Mouse (Mus musculus) cerebellum, postnatal 14 days (tissue): ENCODE measurements at regions not wholly inside any gene's neighbourhood (a gene's known extent, or its start where the extent isn't known, plus 50 kb on each side); places are given as distances from the start of the nearest gene placed in this dataset.
"Not testable (repeated sequence)": the region's sequence is repeated elsewhere in the genome, so short reads cannot be mapped to it uniquely, and the experiment has no call there.

ENCODE experiments used
- DNase-seq, 2 experiments: peaks; one replicate each; pipeline ENCODE4 v3.0.0; 2021; ENCODE audit warnings: mixed read lengths in 2 of 2

DNA sequence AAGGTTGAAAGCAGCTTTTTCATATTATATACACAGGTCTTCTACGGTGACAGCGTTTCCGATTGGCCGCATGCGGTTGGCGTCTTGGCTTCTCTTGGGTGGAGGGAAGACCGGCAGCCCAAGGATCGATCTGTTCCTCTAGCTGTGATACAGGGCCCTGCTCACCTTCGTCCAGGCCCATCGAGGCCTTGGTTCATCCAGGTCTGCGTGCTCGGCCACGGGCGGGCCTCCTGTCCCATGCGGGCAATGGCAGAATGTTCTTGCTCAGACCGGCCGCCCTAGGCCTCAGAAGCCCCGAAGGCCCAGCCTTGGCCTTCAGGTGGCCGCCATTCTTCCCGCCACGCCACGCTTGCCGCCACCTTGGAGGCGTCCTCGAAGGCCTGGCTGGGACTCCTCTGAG is 194.4 kb upstream of the Ppp6c start:
- no peak for DNase-seq

DNA sequence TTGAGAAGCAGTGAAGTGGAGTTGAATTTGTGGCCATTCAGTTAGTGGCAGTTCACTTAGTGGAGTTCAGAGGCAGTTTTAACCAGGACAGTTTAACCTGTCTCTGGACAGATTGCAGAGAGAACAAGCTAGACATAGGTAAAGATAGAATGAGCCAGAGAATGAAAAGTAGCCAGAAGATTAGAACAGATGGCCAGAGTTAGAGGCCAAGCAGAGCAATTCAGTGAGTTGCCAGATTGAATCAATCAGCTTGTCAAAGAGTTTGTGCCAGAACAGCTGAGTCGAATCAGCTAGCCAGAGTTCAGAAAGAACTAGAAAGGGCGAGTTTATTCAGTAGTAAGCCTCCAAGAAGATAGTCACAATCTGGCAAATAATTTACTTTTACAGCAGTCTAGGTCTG is 174.1 kb upstream of the Ppp6c start:
- peak; percentile 36 to 68 for DNase-seq

DNA sequence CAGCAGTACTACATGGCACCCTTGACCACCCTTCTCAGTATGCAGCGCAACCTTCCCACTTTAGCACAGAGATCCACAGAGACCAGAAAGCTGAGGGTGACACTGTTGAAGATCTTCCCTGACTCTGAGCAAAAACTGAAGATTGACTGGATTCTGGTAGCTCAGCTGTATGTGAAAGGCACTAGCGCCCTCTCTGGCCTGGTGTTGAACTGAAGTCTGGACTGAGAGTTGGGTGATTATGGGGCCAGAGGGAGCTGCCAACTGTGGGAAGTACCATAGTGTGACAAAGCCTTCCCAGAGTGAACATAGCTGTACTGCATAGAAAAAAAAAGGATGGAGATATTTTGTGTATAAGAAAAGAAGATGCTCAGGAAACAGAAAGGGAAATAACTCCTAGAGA is 173.3 kb upstream of the Ppp6c start:
- DNase-seq: peak; percentile 59 to 79

DNA sequence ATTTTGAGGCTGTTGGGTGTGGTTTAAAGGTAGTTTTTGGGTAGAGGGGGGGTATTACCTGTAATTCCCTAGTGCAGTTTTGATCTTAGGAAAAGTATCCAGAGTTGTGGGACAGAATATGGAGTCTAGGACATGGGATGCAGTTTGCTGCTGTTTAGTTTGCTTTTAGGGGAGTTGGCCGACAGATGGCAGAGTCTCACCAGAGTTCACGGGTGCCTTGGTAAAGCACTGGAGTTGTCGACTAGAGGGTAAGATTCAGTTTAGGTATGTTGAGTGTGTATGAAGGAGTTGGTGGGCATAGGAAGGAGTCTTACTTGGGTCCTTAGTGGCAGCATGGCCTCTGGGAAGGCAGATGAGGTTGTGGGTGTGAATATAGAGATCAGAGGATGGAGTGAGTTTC is 168.4 kb upstream of the Ppp6c start:
- DNase-seq: no peak

DNA sequence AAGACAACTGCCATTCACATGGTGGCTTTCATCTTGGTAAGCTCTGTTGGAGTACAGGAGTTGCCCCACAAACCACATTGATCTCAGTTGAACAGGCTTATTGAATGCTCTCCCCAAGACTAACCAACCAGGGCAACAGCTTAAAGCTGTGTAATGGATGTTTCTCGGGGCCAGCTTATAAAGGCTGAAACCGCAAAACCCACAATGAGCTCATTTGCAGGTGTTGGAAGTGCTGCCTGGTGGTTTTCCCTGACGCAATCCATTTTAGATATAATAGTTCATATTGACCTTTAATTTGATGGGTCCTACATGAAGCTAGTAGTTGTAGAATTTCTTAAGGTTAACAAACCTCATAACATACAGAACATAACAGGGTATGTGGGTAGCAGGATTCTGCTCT is 151.0 kb upstream of the Ppp6c start:
- DNase-seq: no peak

DNA sequence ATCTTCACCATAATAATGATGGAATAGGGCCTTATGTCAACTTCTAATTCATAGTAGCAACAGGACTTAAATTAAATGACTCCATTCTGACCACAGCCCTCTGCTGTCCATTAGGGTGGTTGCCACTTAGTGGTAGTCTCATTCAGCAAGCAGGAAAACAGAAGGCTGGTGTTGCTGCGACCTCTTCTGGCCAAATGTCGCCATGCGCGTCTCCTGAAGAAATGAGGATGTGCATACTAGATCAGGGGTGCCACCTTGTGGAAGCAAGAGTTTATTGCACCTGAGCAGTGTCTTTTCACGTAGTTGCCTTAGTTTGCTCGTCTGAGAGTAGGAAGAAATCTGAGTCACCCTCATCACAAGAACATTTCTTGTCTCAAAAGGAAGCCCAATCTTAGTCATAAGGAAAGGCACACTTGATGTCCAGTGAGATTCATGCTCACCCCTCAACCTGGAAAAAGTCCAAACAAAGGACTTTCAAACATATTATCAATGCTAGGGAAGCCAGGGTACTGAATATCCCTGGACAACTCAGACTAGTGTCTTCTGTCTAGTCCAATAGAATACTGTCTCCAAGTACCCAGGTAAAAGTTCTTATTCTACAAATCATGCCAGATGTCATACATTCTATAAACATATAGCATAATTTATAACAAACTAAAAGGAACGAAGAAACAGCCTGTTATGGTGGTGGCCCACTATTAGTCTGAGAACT is 147.0 kb upstream of the Ppp6c start:
- peak; percentile 97 to 98 for DNase-seq

DNA sequence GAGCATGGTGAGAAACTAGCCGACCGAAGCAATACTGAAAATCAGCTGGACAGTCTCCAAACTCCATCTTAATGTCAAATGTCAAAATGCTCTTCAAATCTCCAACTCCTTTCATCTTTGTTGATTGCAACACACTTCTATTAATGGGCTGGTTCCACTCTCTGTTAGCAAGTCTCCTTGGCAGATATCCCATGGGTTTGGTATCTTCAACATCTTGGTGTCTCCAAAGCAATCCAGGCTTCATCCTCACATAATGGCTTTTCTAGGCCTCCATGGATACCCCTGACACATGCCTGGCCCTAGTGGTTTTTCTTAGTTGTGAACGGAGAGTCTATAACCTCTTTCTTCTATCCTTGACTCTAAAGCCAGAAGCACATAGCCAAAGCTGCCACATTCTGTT is 118.0 kb upstream of the Ppp6c start:
- no peak for DNase-seq

DNA sequence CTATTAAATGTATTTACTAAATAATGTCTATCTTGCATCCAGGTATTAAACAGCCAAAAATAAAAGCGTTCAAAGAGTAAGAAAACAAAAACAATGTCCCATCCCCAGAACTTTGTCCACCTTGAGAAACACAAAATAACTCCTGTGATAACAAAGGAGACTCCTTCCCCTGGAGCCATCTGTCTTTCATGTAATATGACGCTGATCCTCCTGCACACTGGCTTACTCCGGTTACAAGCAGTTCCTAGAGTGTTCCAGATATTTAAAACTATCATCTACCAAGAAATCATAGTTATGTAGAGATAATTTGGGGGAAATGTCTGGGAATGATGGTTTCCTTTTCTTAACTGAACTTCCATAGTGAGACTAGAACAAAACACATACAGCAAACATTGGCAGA is 114.2 kb upstream of the Ppp6c start:
- DNase-seq: no peak

DNA sequence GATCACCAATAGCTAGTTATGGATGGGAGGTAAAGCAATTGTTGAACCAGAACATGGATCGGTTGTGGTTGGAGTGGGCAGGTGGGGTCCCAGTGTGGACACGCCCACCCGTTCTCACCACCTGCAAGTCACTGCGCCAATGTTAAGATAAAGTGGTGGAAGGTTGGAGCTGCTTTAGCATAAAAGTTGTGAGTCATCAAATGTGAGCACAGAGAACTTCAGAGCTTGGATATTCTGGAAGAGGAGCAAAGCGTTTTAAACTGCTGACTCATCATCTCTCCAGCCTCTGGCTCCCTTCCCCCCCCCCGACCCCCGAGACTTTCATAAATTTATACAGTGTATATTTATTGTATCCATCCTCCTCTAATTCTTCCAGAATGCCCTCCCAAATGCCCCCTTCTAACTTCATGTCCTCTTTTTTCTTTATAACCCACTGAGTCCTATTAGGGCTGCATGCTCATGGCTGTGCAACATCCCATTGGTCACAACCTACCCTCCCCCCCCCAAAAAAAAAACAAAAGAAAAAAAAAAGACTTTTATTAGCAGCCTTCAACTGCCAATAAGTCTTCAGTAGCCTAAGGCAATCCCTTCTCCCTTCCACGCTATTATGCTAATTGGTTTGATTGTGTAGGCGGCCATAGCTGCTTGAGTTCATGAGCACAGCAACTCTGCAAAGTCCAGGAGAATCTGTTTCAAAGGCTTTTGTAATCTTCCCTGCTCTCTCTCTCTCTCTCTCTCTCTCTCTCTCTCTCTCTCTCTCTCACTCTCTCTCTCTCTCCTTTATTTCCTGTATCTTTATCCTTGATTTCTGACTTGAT is 112.8 kb upstream of the Ppp6c start:
- DNase-seq: no peak

DNA sequence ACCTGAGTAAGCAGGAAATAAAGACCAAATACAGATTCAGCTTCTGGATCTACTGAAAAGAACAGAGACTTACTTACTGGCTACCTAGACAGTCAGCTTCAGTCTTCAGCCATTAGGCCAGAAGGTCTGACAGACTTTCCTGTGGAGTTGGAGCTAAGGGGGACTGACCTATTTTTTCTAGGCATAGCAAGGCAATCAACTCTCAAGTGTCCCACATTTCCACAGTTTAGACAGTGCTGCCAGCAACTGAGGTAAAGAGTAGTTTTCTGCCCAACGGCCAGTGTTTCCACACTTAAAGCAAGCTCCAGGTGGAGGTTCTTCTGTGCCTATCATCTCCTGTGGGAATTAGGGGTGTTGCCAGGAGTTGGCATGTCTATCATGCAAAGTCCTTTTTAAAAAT is 111.3 kb upstream of the Ppp6c start:
- peak; percentile 20 to 53 for DNase-seq

DNA sequence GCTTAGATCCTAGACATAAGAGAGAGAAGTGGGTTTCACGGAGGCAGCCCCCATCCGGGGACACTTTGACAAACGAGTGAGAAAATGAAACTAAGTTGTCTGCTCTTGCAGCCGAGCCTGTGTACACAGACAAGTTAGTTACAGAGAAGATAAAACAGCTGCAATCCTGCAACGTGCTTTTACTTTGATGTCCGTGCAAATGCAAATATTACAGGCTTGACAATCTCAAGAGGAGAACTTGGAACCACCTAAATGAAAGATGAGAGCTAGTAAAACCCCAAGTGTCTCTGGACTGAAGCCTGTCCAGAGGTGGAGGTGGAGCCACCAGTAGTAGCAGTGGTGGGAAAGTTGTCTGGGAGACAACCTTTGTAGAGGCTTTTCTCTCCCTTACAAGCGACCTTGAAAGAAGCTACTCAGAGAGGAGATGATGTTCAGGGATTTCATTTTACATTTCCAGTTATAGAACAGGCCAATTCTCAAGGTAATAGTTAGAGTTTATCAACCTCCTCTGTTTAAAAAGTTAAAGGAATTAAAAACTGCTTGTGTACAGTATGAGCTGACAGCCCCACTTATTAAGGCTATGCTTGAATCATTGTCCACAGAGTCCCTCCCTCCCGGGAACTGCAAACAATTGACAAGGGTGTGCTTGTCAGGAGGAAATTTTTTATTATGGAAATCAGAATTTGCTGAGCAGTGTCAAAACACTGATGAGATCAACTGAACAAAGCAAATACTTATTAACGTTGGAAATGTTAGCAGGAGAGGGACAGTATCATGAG is 99.7 kb upstream of the Ppp6c start:
- DNase-seq: no peak

DNA sequence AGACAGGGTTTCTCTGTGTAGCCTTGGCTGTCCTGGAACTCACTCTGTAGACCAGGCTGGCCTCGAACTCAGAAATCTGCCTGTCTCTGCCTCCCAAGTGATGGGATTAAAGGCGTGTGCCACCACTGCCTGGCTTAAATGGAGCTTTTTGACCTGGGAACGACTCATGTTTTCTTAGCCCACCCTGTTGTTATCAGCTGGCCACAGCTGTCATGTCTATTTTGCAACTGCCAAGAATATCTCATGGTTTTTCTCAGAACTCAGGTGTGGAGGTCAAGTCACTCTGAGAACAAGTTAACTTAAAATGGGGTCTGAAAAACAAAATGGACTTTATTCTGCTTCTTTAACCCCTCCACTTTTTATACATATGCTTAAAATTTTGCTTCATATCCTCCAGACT is 98.9 kb upstream of the Ppp6c start:
- not testable (repeated sequence) for DNase-seq

DNA sequence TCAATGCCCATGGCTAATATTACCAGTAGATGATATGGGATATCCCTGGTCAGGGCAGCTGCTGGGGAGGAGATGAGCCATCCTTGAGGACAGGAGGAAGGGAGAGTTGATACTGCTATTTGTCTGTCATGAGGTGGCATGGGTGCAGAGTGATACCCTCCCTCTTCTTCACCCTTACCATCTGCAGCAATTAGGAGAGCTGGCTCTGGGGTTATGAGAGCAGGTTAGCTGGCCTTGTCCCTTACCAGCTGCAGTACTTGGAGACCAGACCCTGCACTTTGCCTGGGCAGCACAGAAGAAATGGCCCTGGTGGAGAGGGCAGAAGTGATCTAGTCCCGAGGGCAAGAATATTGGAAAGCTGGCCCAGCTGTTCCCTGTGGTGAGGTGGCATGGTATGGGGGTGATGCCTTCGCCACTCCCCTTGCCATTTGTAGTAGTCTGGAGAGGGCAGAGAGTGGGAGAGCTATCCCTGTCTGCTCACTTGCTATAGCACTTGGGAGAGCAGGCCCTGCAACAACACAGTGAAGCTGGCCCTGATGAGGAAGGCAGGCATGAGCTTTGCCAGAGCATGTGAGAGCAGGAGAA is 73.6 kb upstream of the Ppp6c start:
- no peak for DNase-seq

DNA sequence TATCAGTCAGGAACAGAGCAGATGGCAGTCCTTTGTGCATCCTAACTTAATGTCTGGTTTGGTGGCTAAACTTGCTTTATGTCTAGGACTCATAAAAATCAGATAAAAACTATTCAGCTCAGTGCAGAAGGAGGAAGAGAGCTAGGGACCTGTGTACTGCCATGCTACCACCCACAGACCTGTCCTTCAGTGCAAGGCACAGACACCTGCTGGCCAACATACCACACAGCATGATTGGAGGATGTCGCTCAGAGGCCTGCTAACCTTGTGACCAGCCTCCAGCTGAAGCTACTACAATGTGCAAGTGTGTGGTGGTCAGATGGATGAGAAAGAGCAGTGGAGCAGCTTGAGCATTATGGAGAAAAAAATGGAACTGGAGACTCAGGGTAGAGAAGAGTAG is 73.0 kb upstream of the Ppp6c start:
- no peak for DNase-seq

DNA sequence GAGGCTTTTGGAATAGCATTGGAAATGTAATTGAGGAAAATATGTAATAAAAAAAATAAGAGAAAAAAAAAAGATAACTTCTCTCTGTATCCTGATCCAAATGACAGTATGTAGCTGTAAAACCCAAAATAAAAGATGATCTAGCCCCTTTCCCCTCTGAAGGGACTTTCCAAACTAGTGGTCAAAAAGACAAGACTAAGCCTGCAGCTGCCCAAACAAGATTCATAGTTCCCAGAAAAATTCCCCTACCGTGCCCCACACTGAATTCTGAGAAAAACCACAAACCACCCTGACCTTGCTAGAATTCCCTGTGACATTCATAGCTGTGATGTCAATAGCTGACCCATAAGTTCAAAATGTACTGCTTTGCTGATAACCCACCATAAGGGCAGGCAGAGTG is 69.2 kb upstream of the Ppp6c start:
- no peak for DNase-seq

DNA sequence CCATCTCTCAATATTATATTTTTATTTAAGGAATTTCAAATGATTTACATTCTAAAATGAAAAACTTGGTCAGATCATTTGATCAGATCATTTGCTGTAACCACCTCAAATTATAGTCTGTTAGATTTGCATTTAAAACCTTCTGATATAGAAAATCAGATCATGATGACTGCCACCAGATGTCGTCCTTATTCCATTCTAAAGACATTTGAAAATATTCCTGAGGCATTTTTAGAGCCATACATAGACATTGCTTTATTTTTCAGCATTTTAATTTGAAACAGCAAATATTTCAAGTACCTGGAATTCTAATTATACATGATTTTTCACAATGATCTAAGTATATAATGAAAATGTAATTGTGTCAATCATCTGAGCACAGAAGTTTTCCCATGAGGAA is 52.0 kb upstream of the Ppp6c start:
- DNase-seq: peak in 1 of 2 experiments; percentile 10
